Mouse (Mus musculus) lung, adult 2 months (tissue): ENCODE measurements around the gene Clca4a.

Experiments
- CTCF ChIP-seq: fragments of 200-500 bp; IDR thresholded peaks from 2 replicates; pipeline ENCODE4 v1.5.1; 2011; ENCODE audit warnings: mild to moderate bottlenecking, low read length, control low read depth; ENCODE audit not compliant: insufficient read depth
- POLR2A ChIP-seq: fragments of 200-500 bp; IDR thresholded peaks from 2 replicates; pipeline ENCODE4 v1.6.1; 2011; ENCODE audit warnings: low read depth, mild to moderate bottlenecking, control low read depth, low read length, borderline replicate concordance; ENCODE audit errors: extremely low read depth

DNA sequence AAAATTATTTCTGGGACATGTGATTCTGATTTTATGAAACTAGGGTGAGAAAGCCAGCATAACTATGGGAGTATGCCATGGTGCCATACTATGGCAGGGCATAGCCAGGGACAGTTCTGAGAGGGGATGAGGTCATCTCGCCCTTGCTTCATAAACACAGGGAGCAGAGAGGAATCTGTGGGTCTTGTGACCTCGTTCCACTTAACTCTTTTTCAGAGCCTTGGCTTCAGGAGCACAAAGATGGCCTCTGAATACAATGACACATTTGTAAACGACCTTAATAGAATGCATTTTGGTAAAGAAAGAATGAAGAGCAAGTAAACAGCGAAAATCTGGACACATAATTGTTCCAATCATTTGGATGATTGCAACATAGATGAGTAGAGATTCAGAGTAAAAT is 24.0 kb downstream of the Clca4a start:
- TF ChIP-seq CTCF (no peak), POLR2A (no peak)
